Mouse (Mus musculus) heart, embryonic 11.5 days (tissue): ENCODE measurements at regions not wholly inside any gene's neighbourhood (a gene's known extent, or its start where the extent isn't known, plus 50 kb on each side); places are given as distances from the start of the nearest gene placed in this dataset.

Source experiments
- ATAC-seq: fragments of 200-750 bp; cut with Nextera tagmentation; replicated peaks from 2 replicates; pipeline ENCODE4 v1.8.0; 2017; ENCODE audit warnings: moderate library complexity; ENCODE audit not compliant: insufficient number of reproducible peaks, low FRiP score, low TSS enrichment
- H3K27ac ChIP-seq: fragments of 300-500 bp; sonication (generic); 2 replicates; pipeline ENCODE4 v1.5.1; 2014; ENCODE audit warnings: mild to moderate bottlenecking, low read depth, low read length
- H3K27me3 ChIP-seq: fragments of 300-500 bp; sonication (generic); 2 replicates; pipeline ENCODE4 v1.6.1; 2014; ENCODE audit warnings: mild to moderate bottlenecking, low read length, mixed read lengths; ENCODE audit not compliant: control insufficient read depth, insufficient read depth
- H3K36me3 ChIP-seq: fragments of 300-500 bp; sonication (generic); 2 replicates; pipeline ENCODE4 v1.6.1; 2014; ENCODE audit warnings: mild to moderate bottlenecking, low read length, moderate library complexity, mixed read lengths; ENCODE audit not compliant: control insufficient read depth, insufficient read depth
- H3K4me1 ChIP-seq: fragments of 300-500 bp; sonication (generic); 2 replicates; pipeline ENCODE4 v1.6.1; 2014; ENCODE audit warnings: low read length; ENCODE audit not compliant: control insufficient read depth, insufficient read depth
- H3K4me2 ChIP-seq: fragments of 300-500 bp; sonication (generic); 2 replicates; pipeline ENCODE4 v1.6.1; 2014; ENCODE audit warnings: mild to moderate bottlenecking, moderate library complexity
- H3K4me3 ChIP-seq: fragments of 300-500 bp; sonication (generic); 2 replicates; pipeline ENCODE4 v1.5.1; 2014; ENCODE audit warnings: low read depth, low read length
- H3K9ac ChIP-seq: fragments of 300-500 bp; sonication (generic); 2 replicates; pipeline ENCODE4 v1.6.1; 2014; ENCODE audit warnings: mild to moderate bottlenecking, low read depth, low read length, moderate library complexity
- H3K9me3 ChIP-seq: fragments of 300-500 bp; sonication (generic); replicated peaks from 2 replicates; pipeline ENCODE4 v1.6.1; 2016; ENCODE audit warnings: low read length; ENCODE audit not compliant: control insufficient read depth
- WGBS: fragments of 180-500 bp; shearing (Covaris S2); extraction: QIAGEN DNeasy Blood & Tissue Kit; methylation state at CpG from one replicate; pipeline ENCODE4 v1.1.7; 2014; ENCODE audit not compliant: insufficient replicate concordance; 5-methylcytosine and 5-hydroxymethylcytosine counted together

DNA sequence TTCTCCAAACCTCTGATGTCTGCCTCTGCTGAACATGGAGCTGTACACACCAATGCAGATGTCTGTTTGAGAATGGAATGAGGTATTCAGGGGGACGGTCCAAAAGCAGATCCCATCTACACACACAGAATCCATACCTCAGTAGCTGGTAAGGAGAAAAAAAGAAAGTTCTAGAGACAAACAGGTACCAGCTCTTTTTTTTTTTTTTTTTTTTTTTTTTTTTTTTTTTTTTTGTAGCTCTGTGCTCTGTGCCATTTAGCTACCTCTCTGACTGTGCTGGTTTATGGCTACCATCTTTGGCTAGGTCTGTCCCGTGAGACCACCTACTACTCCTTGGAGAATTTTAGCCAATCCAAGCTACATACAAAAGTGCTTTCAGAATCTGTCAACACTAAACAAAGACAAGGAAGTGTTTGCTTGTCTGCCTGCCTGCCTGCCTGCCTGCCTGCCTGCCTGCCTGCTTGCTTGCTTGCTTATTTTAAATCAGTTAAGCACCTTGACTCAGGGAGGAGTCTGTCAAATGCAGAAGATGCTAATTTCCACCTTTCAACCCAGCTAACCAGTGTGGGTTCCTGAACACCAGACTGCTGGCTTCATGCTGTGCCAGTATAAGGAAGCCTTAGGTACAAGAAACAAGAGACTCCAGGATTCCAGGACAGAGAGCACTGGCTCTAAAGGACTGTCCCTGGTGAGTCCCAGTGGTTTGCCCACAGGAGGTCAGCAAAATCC is 190.0 kb upstream of the Cdh5 start:
- WGBS = 64% methylated on average over 2 of the region's 2 CpGs
- ATAC-seq = no peak
- no peaks in the 10 kb centered on the region for H3K36me3 ChIP-seq
- no peak overlapping the region for H3K4me2 ChIP-seq
- peaks cover 6% of the 10 kb centered on the region; the same call in 1 of the 2 replicates for H3K4me1 ChIP-seq
- no peak overlapping the region for H3K27ac ChIP-seq
- H3K27me3 ChIP-seq = no peaks in the 10 kb centered on the region
- no peak overlapping the region for H3K9ac ChIP-seq
- H3K9me3 ChIP-seq = no peaks in the 10 kb centered on the region; the same call in 1 of the 2 replicates
- H3K4me3 ChIP-seq = no peak overlapping the region

DNA sequence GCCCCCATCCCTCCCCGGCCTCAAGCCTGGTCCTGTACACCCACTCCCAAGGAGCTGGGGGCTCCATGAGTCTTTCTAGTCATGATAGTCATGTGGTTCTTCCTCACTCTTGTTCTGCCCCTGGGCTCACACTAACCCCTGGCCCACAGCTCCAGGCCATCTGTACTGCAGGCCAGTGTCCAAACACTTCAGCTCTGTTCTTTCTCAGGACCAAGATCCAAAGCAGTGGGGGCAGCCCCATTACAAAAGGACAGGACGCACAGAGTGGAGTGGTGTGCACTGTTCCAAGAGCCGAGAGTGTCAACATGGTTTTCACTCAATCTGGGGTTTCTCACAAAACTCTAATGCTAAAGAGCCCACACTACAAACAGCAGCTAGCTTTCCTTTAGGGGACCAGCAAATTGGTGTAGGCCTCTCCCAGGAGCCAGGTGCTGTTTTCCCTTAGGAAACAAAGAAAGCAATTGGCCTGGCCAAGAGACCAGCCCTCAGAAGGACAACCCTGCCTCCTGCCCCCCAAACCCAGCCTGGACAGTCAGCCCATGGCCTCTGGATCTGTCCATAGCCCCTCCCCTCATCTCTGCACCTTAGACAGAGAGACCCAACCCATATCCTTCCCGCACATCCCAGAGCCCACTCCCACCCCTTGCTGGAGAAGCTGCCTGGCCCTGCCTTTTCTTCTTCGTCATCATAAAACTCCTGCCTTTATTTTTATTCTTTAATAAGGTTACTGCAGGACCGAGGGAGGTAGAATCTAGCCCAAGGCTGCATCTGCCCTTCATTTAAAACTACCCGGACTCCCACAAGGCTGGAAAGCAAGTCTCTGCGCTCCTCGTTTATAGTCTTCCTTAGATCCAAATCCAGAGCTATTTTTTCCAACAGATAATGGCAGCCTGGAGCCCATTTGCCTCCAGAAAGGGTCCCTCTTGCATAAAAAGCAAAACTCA is 188.2 kb upstream of the Cdh5 start:
- H3K4me1 ChIP-seq = peaks cover 6% of the 10 kb centered on the region; the same call in 1 of the 2 replicates
- H3K27ac ChIP-seq = no peak overlapping the region
- no peak for ATAC-seq
- H3K27me3 ChIP-seq = no peaks in the 10 kb centered on the region
- no peak overlapping the region for H3K4me3 ChIP-seq
- H3K9me3 ChIP-seq = no peaks in the 10 kb centered on the region
- H3K36me3 ChIP-seq = no peaks in the 10 kb centered on the region
- H3K9ac ChIP-seq = no peak overlapping the region
- H3K4me2 ChIP-seq = no peak overlapping the region
- 78% methylated on average over 9 of the region's 9 CpGs for WGBS

DNA sequence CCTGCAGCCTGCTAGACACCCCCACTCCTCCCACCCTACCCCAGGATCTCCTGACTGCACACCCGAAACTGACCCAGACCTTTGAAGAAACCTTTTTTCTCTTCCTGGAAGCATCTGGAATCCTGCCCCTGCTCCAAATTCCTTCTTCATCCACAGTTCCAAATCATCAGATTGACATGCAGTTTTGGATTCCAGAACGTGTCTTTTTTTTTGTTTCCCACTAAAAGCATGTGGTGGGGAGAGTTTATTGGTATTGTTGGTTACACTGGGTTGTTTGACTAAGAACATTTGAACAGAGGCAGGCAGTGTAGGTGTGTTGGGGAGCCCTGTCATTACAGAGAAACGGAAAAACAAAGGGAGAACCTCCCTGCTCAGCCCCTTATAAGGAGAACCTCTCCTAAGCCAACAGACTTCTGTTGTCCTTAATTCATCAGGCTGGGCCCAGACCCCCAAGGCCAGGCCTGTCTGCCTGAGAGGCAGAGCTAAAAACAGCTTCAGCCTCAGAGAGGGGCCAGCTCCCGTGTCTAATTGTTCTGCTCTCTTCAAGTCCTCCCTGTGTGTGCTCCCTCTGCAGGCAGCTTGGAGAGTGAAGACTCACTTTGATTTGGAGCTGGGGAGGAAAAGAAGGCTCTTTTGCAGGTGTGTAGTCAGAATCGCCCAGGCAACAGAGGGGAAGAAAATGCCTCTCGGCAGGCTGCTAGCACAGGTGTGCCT is 187.3 kb upstream of the Cdh5 start:
- 0 out of 2 replicates have a peak overlapping the region, but pooled peaks have one; percentile 16 for H3K9ac ChIP-seq

DNA sequence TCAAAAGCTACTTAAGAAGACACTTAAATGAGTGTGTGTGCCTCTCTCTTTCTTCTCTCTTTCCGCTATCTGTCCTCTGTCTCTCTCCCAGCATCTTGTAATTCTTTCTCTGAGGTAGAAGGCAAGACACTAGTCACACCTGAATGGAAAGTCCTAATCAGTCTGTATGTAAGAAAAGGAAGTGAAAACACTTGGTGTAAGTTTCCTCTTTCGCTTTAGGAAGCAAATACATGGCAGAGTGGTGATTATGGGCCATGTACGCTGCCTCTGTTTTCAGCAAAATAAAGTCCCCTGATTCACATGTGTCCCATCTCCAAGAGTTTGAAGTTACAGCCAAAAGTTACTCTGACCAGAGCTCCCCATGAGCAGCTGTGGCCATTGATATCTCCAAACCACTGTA is 182.1 kb upstream of the Cdh5 start:
- Histone ChIP-seq H3K4me1 (0 out of 2 replicates have a peak, but pooled peaks cover under 1% of the 10 kb centered on the region), H3K9ac (no peak overlapping the region), H3K27ac (no peak overlapping the region), H3K4me3 (no peak overlapping the region), H3K9me3 (no peaks in the 10 kb centered on the region), H3K4me2 (no peak overlapping the region), H3K36me3 (no peaks in the 10 kb centered on the region), H3K27me3 (no peaks in the 10 kb centered on the region)
- ATAC-seq = no peak
- WGBS = 76% methylated on average over 3 of the region's 3 CpGs

More for the DNA sequence above, 187.3 kb upstream of the Cdh5 start:
- Histone ChIP-seq H3K36me3 (no peaks in the 10 kb centered on the region), H3K27ac (no peak overlapping the region), H3K4me1 (peaks cover 6% of the 10 kb centered on the region; the same call in 1 of the 2 replicates), H3K27me3 (no peaks in the 10 kb centered on the region), H3K9me3 (no peaks in the 10 kb centered on the region), H3K4me2 (no peak overlapping the region), H3K4me3 (no peak overlapping the region)
- no peak for ATAC-seq
- 32% methylated on average over 6 of the region's 6 CpGs for WGBS

DNA sequence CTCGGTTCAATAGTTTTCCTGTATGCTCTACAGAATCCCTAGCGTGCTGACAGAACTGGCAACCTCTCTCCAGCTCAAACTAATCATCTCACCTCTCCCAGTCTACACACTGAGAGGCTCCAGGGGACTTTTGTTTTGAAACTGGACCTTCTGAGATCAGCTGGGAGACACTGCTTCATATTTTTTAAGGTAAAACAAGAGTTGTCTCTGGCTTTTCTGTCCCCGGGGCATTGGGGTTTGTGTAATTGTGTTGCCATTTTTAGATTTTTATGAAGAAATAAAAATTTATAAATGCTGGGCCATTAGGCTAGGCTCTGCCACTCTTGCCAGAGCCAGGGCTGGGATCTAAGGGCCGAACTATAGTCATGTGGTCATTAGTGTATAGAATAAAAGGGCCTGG is 179.8 kb upstream of the Cdh5 start:
- no peak overlapping the region for H3K4me3 ChIP-seq

DNA sequence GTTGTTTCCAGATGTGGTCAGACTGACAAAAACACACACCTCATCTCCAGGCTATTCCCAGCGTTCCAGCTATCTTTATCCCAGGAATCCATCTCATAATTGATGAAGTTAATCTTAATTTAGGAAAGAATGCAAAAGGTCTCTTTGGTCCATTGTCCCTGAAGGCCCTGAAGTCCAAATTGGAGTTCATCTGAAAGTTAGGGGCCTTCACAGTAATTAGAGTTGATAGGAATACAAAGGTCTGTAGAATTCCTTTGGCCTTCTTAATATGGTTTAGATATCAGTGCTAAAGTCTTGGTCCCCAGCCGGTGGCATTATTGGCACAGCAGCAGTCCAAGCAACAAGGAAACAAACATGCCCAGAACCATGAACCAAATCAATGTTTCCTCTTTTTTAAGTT is 178.7 kb upstream of the Cdh5 start:
- Histone ChIP-seq H3K4me3 (no peak overlapping the region), H3K9me3 (no peaks in the 10 kb centered on the region), H3K4me1 (no peaks in the 10 kb centered on the region), H3K27ac (no peak overlapping the region), H3K9ac (no peak overlapping the region), H3K4me2 (no peak overlapping the region), H3K27me3 (no peaks in the 10 kb centered on the region), H3K36me3 (no peaks in the 10 kb centered on the region)
- WGBS = 73% methylated on average over 2 of the region's 2 CpGs
- ATAC-seq = no peak

More for the DNA sequence above, 179.8 kb upstream of the Cdh5 start:
- 86% methylated on average over 4 of the region's 4 CpGs for WGBS
- no peak overlapping the region for H3K9ac ChIP-seq
- no peaks in the 10 kb centered on the region for H3K4me1 ChIP-seq
- H3K9me3 ChIP-seq = no peaks in the 10 kb centered on the region
- H3K27me3 ChIP-seq = no peaks in the 10 kb centered on the region
- H3K36me3 ChIP-seq = no peaks in the 10 kb centered on the region
- no peak overlapping the region for H3K4me2 ChIP-seq
- ATAC-seq = no peak
- H3K27ac ChIP-seq = no peak overlapping the region

DNA sequence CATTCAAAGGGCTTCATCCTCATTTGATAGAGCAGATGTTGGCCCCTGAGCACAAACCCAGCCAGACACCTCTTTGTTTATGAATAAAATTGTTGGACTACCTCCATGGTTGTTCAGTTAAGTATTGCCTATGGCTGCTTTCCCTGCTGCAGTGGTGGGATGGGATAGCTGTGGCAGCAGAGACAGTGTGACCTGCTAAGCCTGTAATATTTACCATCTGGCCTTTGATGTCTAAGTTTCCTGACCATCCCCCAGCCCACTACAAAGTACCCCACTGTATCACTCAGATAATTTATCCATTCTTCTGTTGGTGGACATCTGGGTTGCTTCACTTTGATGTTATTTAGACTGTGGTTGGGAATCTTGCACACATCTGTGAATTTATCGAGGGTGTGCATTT is 168.7 kb upstream of the Cdh5 start:
- Histone ChIP-seq H3K27ac (no peak overlapping the region), H3K9me3 (no peaks in the 10 kb centered on the region), H3K36me3 (no peaks in the 10 kb centered on the region), H3K27me3 (no peaks in the 10 kb centered on the region), H3K4me2 (no peak overlapping the region), H3K9ac (no peak overlapping the region), H3K4me1 (no peaks in the 10 kb centered on the region), H3K4me3 (no peak overlapping the region)
- WGBS = 64% methylated on average over 1 of the region's 1 CpGs
- no peak for ATAC-seq

DNA sequence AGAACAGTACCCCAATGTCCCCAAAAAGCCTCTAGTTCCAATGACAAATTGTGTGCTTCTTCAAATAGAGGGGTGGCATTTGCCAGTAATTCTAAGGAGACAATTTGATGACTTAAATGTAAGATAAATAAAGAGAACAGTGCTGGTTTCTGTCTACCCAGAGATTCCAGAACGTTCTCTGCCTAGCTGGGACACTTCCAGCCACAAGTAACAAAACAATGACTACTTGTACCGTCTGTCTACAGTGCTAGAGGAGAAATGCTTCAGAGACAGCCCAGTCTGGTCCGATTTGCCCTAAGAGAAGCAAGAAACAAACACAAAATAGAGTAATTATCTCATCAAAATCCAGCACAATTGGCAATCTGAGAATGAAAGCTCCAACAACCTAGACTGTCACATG is 164.9 kb upstream of the Cdh5 start:
- H3K9me3 ChIP-seq = no peaks in the 10 kb centered on the region; the same call in 1 of the 2 replicates
- no peak overlapping the region for H3K27ac ChIP-seq
- no peaks in the 10 kb centered on the region for H3K27me3 ChIP-seq
- H3K36me3 ChIP-seq = no peaks in the 10 kb centered on the region
- H3K4me1 ChIP-seq = no peaks in the 10 kb centered on the region
- no peak overlapping the region for H3K4me3 ChIP-seq
- no peak overlapping the region for H3K4me2 ChIP-seq
- ATAC-seq = no peak
- WGBS = 57% methylated on average over 3 of the region's 3 CpGs
- H3K9ac ChIP-seq = no peak overlapping the region
